Mouse (Mus musculus): ENCODE measurements around the gene Fam160a1. TPM values are rescaled to one million over a fixed set of nuclear protein-coding genes. Genes with fewer than 3 reads are reported as not detected.

Fam160a1 gene
- polyA plus RNA-seq, 1 experiment from 2014 or later, result 0.64 TPM

DNA sequence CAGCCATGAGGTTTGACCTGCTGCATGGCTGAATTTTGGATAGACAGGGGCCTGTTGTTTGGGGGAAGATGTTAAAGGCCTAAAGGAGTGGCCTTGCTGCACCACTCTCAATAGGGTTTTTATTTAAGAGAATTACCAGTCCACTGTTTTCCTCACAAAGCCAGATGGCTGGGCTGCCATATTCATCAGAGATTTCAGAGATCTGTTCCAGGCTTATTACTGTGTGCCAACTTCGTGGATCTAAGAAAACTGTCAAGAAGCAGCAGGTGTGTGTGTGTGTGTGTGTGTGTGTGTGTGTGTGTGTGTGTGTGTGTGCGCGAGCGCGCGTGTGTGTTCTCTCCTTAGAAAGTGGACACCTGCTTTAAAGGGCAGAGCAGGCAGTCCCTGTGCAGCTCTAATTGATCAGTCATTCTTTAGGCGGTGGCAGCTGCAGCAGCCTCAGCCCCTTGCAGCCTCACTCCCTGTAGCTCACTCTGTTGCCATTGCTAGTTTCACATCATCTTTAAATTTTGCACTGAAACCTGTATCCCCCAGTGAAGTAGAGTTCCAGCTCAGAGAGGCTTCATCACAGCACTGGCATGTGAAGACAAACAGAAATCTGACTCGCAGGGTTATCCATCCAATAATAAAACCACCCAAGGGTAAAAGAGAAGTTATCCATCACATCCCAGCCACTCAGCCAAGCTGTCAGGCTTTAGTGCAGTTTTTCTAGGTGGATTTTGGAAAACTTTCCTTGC, 182.5 kb downstream of the Fam160a1 start:
- no peaks in the 10 kb centered on the region for H3K27me3 ChIP-seq (ENCODE audit: control insufficient read depth, insufficient read depth, low read length)
- no peak for DNase-seq (ENCODE audit: low spot score)
- H3K4me3 ChIP-seq (ENCODE audit: low read depth, low read length), result no peak overlapping the region
- no peak overlapping the region for H3K27ac ChIP-seq (ENCODE audit: low read depth, low read length)
- no peaks in the 10 kb centered on the region for H3K9me3 ChIP-seq (ENCODE audit: control insufficient read depth, low read length)
- no peak overlapping the region for H3K4me2 ChIP-seq (ENCODE audit: low read depth, low read length, severe bottlenecking)
- no peaks in the 10 kb centered on the region for H3K4me1 ChIP-seq (replicated peaks; ENCODE audit: control insufficient read depth, insufficient read depth, low read length)
- no peak overlapping the region for H3K9ac ChIP-seq (ENCODE audit: low read length)
- no peak for ATAC-seq (replicated peaks; ENCODE audit: low FRiP score)
- WGBS, result 84% methylated on average over 8 of the region's 8 CpGs
- no peaks in the 10 kb centered on the region for H3K36me3 ChIP-seq (ENCODE audit: control insufficient read depth, insufficient read depth, low read length)

DNA sequence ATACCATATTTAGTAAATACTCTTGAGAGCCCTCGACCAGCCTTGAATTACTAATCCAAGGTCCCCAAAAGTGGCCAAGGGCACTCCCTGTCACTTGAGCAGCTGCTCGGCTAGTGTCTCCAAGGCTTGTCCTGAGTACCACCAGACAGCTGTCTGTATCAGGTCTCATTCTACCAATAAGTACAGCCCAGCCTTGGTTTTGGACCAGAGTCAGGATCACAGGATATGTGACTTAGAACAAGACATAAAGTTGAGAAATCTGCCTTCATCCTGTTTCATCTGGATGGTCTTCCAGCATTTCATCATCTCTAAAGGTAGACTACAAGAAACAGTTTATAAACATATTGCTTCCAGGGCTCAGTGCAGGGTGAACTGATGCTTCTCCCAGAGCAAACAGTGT, 183.4 kb downstream of the Fam160a1 start:
- H3K9me3 ChIP-seq (ENCODE audit: control insufficient read depth, low read length), result no peaks in the 10 kb centered on the region
- no peaks in the 10 kb centered on the region for H3K27me3 ChIP-seq (ENCODE audit: control insufficient read depth, insufficient read depth, low read length)
- H3K4me1 ChIP-seq (replicated peaks; ENCODE audit: control insufficient read depth, insufficient read depth, low read length), result no peaks in the 10 kb centered on the region
- H3K36me3 ChIP-seq (ENCODE audit: control insufficient read depth, insufficient read depth, low read length), result no peaks in the 10 kb centered on the region
- no peak overlapping the region for H3K27ac ChIP-seq (ENCODE audit: low read depth, low read length)
- H3K4me2 ChIP-seq (ENCODE audit: low read depth, low read length, severe bottlenecking), result no peak overlapping the region
- WGBS, result 86% methylated on average over 2 of the region's 2 CpGs
- H3K4me3 ChIP-seq (ENCODE audit: low read depth, low read length), result no peak overlapping the region
- ATAC-seq (replicated peaks; ENCODE audit: low FRiP score) (no peak), DNase-seq (ENCODE audit: low spot score) (no peak)
- H3K9ac ChIP-seq (ENCODE audit: low read length), result no peak overlapping the region

DNA sequence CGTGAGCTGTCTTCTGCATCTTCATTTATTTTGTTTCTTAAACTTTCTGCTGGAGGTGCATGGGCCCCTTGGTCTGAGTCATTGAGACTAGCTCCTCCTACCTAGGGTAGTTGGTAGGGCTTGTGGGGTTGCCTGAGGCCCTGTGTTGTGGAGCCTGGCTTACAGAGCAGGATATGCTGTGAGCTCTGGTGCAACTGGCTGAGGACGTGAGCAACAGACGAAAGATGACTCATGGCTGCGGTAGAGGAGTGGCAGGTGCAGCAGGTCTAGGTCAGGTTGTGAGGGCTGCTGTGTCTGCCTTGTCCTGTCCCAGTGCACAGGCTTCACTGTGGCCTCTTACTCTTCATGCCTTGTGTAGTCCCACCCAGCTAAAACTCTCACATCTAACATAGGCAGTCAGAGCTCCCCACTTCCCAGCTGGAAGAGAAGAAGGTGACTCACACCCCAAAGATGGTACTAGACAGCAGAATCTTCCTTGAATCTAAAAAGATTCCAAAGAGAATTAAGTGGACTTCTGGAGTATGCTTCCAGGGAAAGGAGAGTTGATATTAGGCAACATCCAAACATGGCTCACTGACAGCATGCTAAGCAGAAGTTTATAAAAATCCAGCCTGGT, 187.1 kb downstream of the Fam160a1 start:
- ATAC-seq (replicated peaks; ENCODE audit: low FRiP score) (no peak), DNase-seq (ENCODE audit: low spot score) (no peak)
- no peaks in the 10 kb centered on the region for H3K9me3 ChIP-seq (ENCODE audit: control insufficient read depth, low read length)
- 98% methylated on average over 4 of the region's 4 CpGs for WGBS
- no peaks in the 10 kb centered on the region for H3K27me3 ChIP-seq (ENCODE audit: control insufficient read depth, insufficient read depth, low read length)
- no peak overlapping the region for H3K9ac ChIP-seq (ENCODE audit: low read length)
- no peaks in the 10 kb centered on the region for H3K4me1 ChIP-seq (replicated peaks; ENCODE audit: control insufficient read depth, insufficient read depth, low read length)
- no peak overlapping the region for H3K4me2 ChIP-seq (ENCODE audit: low read depth, low read length, severe bottlenecking)
- H3K27ac ChIP-seq (ENCODE audit: low read depth, low read length), result no peak overlapping the region
- H3K36me3 ChIP-seq (ENCODE audit: control insufficient read depth, insufficient read depth, low read length), result no peaks in the 10 kb centered on the region
- H3K4me3 ChIP-seq (ENCODE audit: low read depth, low read length), result no peak overlapping the region

DNA sequence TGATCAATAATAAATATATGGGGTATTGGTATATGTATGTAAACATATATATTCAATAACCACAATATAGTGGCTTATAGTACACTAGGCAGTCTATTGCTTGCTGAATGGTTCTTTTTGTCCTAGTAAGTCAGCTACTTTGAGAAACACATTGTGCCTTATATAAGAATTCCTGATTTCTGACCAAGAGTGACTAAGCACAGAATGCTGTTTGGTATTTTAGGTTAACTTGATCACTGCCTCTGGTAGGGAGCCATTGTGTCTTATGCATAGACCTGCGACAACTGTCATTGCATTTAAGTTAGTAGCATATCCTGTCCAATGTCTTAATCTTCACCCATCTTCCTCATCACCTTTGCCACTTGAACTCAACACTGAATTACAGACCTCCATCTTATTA, 197.3 kb downstream of the Fam160a1 start:
- DNase-seq (ENCODE audit: low spot score), result no peak
- no peaks in the 10 kb centered on the region for H3K4me1 ChIP-seq (replicated peaks; ENCODE audit: control insufficient read depth, insufficient read depth, low read length)
- H3K27me3 ChIP-seq (ENCODE audit: control insufficient read depth, insufficient read depth, low read length), result no peaks in the 10 kb centered on the region
- H3K4me2 ChIP-seq (ENCODE audit: low read depth, low read length, severe bottlenecking), result no peak overlapping the region
- no peak for ATAC-seq (replicated peaks; ENCODE audit: low FRiP score)
- no peaks in the 10 kb centered on the region; the same call in 1 of the 2 replicates for H3K36me3 ChIP-seq (ENCODE audit: control insufficient read depth, insufficient read depth, low read length)
- no peak overlapping the region for H3K27ac ChIP-seq (ENCODE audit: low read depth, low read length)
- no peak overlapping the region for H3K4me3 ChIP-seq (ENCODE audit: low read depth, low read length)
- no peak overlapping the region for H3K9ac ChIP-seq (ENCODE audit: low read length)
- WGBS, result 92% methylated on average over 1 of the region's 1 CpGs
- H3K9me3 ChIP-seq (ENCODE audit: control insufficient read depth, low read length), result no peaks in the 10 kb centered on the region

DNA sequence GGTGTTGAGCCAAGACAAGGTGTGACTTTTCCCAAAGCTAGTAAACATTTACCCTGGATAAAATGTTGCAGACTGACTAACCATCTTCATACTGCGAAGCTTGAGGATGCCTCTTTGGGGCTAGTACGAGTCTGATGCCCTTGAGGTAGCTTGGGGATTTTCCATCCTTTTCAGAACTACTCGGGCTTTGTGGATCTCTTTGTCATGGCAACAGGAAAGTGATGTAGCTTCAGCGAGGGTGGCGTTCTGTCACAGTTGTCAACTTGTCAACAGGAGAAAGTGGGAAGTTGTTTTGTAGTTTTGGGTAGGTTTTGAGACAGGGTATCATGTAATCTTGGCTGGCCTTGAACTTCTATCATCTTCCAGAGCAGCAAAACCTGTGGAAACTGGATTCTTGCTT, 197.7 kb downstream of the Fam160a1 start:
- Histone ChIP-seq H3K27me3 (ENCODE audit: control insufficient read depth, insufficient read depth, low read length) (no peaks in the 10 kb centered on the region), H3K9ac (ENCODE audit: low read length) (no peak overlapping the region), H3K4me1 (replicated peaks; ENCODE audit: control insufficient read depth, insufficient read depth, low read length) (no peaks in the 10 kb centered on the region), H3K4me3 (ENCODE audit: low read depth, low read length) (no peak overlapping the region), H3K9me3 (ENCODE audit: control insufficient read depth, low read length) (no peaks in the 10 kb centered on the region), H3K4me2 (ENCODE audit: low read depth, low read length, severe bottlenecking) (no peak overlapping the region), H3K27ac (ENCODE audit: low read depth, low read length) (no peak overlapping the region), H3K36me3 (ENCODE audit: control insufficient read depth, insufficient read depth, low read length) (no peaks in the 10 kb centered on the region; the same call in 1 of the 2 replicates)
- DNase-seq (ENCODE audit: low spot score) (no peak), ATAC-seq (replicated peaks; ENCODE audit: low FRiP score) (no peak)
- WGBS, result 87% methylated on average over 5 of the region's 5 CpGs

DNA sequence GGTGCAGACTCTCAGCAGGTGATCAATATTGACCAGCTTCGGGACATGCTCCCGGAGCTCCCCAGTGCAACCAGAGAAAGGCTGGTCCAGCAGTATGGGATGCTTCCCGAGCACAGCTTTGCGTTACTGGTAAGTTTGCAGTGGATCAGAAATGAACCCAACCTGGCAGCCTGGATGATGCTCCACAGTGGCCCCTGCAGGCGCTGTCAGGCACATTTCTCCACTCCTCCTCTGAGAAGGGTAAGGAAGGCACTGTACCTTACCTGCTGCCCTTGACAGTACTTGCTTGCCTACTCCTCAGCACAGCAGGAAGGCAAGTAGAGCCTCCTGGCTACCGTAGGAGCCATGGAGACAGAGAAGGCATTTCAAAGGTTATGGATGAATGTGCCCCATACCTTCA, 198.2 kb downstream of the Fam160a1 start:
- Histone ChIP-seq H3K4me3 (ENCODE audit: low read depth, low read length) (no peak overlapping the region), H3K27ac (ENCODE audit: low read depth, low read length) (no peak overlapping the region), H3K9ac (ENCODE audit: low read length) (no peak overlapping the region), H3K36me3 (ENCODE audit: control insufficient read depth, insufficient read depth, low read length) (no peaks in the 10 kb centered on the region; the same call in 1 of the 2 replicates), H3K4me2 (ENCODE audit: low read depth, low read length, severe bottlenecking) (no peak overlapping the region), H3K9me3 (ENCODE audit: control insufficient read depth, low read length) (no peaks in the 10 kb centered on the region), H3K27me3 (ENCODE audit: control insufficient read depth, insufficient read depth, low read length) (no peaks in the 10 kb centered on the region), H3K4me1 (replicated peaks; ENCODE audit: control insufficient read depth, insufficient read depth, low read length) (no peaks in the 10 kb centered on the region)
- no peak for DNase-seq (ENCODE audit: low spot score)
- no peak for ATAC-seq (replicated peaks; ENCODE audit: low FRiP score)
- 83% methylated on average over 6 of the region's 6 CpGs for WGBS

DNA sequence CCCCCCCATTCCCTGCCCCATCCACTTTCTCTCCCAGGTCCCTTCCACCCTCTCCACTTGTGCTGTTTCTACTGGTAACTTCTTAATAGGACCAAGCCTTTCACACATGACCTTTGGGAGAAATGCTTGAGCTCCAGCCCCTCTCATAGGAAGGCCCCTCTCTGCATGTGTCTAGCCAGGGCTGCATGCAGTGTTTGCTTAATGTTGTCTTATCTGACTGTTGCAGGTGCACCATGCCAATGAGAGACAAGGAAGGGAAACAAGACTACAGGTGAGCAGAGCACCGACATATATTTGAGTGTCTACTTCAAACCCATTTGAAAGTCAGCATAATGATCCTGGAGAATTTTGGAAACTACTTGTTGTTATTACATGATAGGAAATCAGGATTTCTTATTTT, 200.7 kb downstream of the Fam160a1 start:
- Histone ChIP-seq H3K4me2 (ENCODE audit: low read depth, low read length, severe bottlenecking) (no peak overlapping the region), H3K9me3 (ENCODE audit: control insufficient read depth, low read length) (no peaks in the 10 kb centered on the region), H3K4me3 (ENCODE audit: low read depth, low read length) (no peak overlapping the region), H3K4me1 (replicated peaks; ENCODE audit: control insufficient read depth, insufficient read depth, low read length) (no peaks in the 10 kb centered on the region), H3K36me3 (ENCODE audit: control insufficient read depth, insufficient read depth, low read length) (no peaks in the 10 kb centered on the region; the same call in 1 of the 2 replicates), H3K9ac (ENCODE audit: low read length) (no peak overlapping the region), H3K27me3 (ENCODE audit: control insufficient read depth, insufficient read depth, low read length) (no peaks in the 10 kb centered on the region), H3K27ac (ENCODE audit: low read depth, low read length) (no peak overlapping the region)
- ATAC-seq (replicated peaks; ENCODE audit: low FRiP score), result no peak
- DNase-seq (ENCODE audit: low spot score), result no peak
- WGBS, result 95% methylated on average over 1 of the region's 1 CpGs
